Mouse (Mus musculus) midbrain, embryonic 11.5 days (tissue): ENCODE results near the gene Tnfsf13b. TPM values are rescaled to one million over a fixed set of nuclear protein-coding genes. Genes with fewer than 3 reads are reported as not detected.

ENCODE experiments used
- ATAC-seq: fragments of 200-750 bp; cut with Nextera tagmentation; 2 replicates; pipeline ENCODE4 v1.8.0; 2017; ENCODE audit warnings: moderate TSS enrichment, moderate library complexity; ENCODE audit not compliant: low FRiP score
- DNase-seq: peaks from one replicate; pipeline ENCODE4 v3.0.0; 2015; ENCODE audit warnings: low spot score; ENCODE audit errors: missing footprints
- H3K27ac ChIP-seq: fragments of 300-500 bp; sonication (generic); 2 replicates; pipeline ENCODE4 v1.5.1; 2014; ENCODE audit warnings: low read depth, low read length
- H3K27me3 ChIP-seq: fragments of 300-500 bp; sonication (generic); 2 replicates; pipeline ENCODE4 v1.6.1; 2014; ENCODE audit warnings: mild to moderate bottlenecking, low read length, moderate library complexity, mixed read lengths; ENCODE audit not compliant: control insufficient read depth, insufficient read depth
- H3K36me3 ChIP-seq: fragments of 300-500 bp; sonication (generic); 2 replicates; pipeline ENCODE4 v1.6.1; 2014; ENCODE audit warnings: mild to moderate bottlenecking, low read length, moderate library complexity, mixed read lengths; ENCODE audit not compliant: control insufficient read depth, insufficient read depth
- H3K4me1 ChIP-seq: fragments of 300-500 bp; sonication (generic); 2 replicates; pipeline ENCODE4 v1.6.1; 2014; ENCODE audit warnings: low read length; ENCODE audit not compliant: control insufficient read depth, insufficient read depth
- H3K4me2 ChIP-seq: fragments of 300-500 bp; sonication (generic); 2 replicates; pipeline ENCODE4 v1.6.1; 2014; ENCODE audit warnings: mild to moderate bottlenecking, moderate library complexity
- H3K4me3 ChIP-seq: fragments of 300-500 bp; sonication (generic); 2 replicates; pipeline ENCODE4 v1.5.1; 2014; ENCODE audit warnings: low read depth, low read length
- H3K9ac ChIP-seq: fragments of 300-500 bp; sonication (generic); 2 replicates; pipeline ENCODE4 v1.6.1; 2014; ENCODE audit warnings: low read length
- H3K9me3 ChIP-seq: fragments of 300-500 bp; sonication (generic); 2 replicates; pipeline ENCODE4 v1.6.1; 2016; ENCODE audit warnings: low read length; ENCODE audit not compliant: control insufficient read depth
- WGBS: fragments of 180-500 bp; shearing (Covaris S2); extraction: QIAGEN DNeasy Blood & Tissue Kit; methylation state at CpG from one replicate; pipeline ENCODE4 v1.1.7; 2014; 5-methylcytosine and 5-hydroxymethylcytosine counted together
- polyA plus RNA-seq: library from polyadenylated mRNA; unstranded; fragments of >200 nt; fragmentation: Nextera tagmentation; extraction: Ambion mirVana; gene quantifications from 2 replicates; pipeline ENCODE4 v1.2.1, GENCODE M21; 2014

Gene Tnfsf13b
- polyA plus RNA-seq, 1 experiment from 2014 or later = 0.19 TPM

DNA sequence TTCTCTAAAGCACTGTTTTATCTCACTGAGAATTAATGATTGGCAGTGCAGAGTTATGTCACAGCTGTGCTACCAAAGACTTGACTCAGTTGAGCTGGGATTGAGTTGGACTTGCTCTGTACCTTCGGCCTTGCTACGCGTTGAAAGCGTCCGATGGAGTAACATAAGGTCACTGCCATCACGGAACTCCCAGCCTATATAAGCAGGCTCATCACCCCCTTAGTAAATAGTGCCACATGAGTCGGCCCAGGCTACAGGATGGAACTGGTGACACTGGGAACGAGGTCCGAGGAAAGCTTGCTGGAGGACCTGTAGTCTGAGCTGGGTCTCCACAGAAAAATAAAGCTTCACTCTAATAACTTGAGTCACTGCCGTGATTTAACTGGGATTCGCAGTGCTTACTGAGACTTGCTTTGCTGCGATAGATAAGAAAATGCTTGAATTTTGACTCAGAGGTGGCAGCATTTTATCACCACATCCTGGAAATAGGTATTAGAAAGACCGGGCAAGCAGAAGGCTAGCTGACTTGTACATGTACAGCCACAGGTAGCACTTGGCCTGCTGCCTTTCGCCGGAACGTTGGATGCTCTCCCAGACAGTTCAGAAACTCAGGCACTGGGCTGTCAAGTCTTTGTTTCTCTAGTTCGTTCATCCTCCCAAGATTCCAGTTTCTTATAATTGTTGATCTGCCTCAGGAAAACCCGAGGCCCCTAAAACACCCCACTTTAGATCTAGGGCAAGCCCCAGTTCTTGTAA lies 27.6 kb upstream of the Tnfsf13b start:
- DNase-seq = no peak

DNA sequence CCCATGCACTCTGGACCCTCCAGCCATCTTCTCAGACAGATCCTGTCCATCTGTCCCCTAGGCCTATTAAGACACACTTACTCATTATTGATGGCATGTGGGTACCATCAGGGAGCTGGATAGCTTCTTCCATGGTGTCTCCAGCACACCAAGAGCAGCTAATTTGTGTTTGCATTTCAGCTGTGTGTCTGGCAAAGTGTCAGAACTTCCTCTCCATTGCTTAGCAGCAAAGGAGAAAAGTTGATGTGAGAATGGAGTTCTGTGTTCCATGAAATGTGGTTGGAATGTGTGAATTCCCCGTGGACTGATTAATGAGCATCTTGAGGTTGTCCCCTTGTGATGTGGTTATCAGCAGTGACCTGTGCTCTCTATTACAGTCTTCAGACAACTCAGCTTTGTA lies 26.5 kb upstream of the Tnfsf13b start:
- Histone ChIP-seq H3K4me3 (no peak overlapping the region), H3K36me3 (no peaks in the 10 kb centered on the region), H3K4me2 (no peak overlapping the region), H3K9ac (no peak overlapping the region; the same call in 1 of the 2 replicates), H3K27ac (no peak overlapping the region), H3K9me3 (no peaks in the 10 kb centered on the region), H3K27me3 (no peaks in the 10 kb centered on the region), H3K4me1 (peaks cover 19% of the 10 kb centered on the region)
- DNase-seq = no peak
- 97% methylated on average over 1 of the region's 1 CpGs for WGBS
- no peak for ATAC-seq

More for the DNA sequence above, 27.6 kb upstream of the Tnfsf13b start:
- ATAC-seq = no peak
- Histone ChIP-seq H3K36me3 (no peaks in the 10 kb centered on the region), H3K27me3 (no peaks in the 10 kb centered on the region), H3K27ac (no peak overlapping the region), H3K4me2 (peak overlapping the region; percentile 65), H3K4me3 (peak overlapping the region; percentile 91), H3K4me1 (peaks cover 19% of the 10 kb centered on the region), H3K9ac (peak overlapping the region; percentile 92), H3K9me3 (no peaks in the 10 kb centered on the region)
- WGBS = 60% methylated on average over 18 of the region's 18 CpGs

DNA sequence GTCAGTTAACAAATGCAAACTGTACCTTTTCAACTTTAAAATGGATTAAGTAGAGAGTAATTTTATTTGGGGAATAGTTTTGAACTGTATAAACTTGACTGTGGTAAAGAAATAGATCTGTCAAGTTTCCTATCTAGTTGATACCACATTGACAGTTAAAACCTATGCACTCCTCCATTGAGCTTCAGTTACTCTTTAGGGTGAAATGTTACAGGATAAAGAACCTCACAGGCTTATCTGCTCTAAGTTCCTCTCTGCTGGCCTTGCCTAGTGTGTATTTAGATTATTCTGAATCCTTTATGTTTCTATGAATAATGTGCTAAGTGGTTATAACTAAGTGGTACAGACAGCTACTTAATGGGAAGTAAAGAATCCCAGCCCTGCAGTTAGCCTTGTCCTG lies 26.1 kb upstream of the Tnfsf13b start:
- no peak overlapping the region for H3K9ac ChIP-seq
- ATAC-seq = no peak
- H3K27ac ChIP-seq = no peak overlapping the region
- DNase-seq = no peak
- H3K4me1 ChIP-seq = peaks cover 16% of the 10 kb centered on the region
- H3K9me3 ChIP-seq = no peaks in the 10 kb centered on the region
- H3K4me2 ChIP-seq = no peak overlapping the region
- no peak overlapping the region for H3K4me3 ChIP-seq
- no peaks in the 10 kb centered on the region for H3K36me3 ChIP-seq
- no peaks in the 10 kb centered on the region for H3K27me3 ChIP-seq

DNA sequence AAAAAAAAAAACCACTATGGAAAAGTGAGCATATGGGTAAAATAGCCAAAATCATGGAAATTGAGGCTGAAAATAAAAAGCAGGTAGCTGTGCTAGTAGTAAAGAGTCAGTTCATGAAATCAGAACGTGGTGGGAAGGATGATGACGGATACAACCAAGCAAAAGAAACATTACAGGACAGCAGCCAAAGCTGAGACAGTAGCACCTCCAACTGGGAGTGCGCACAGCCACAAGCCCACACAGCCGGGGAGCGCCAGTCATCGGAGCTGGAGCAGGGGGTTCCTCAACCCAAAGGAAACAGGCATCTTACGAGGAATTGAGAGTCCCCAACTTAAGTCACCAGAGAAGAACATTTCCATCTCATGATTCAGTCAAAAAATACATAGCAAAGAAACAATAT lies 2.2 kb upstream of the Tnfsf13b start:
- Histone ChIP-seq H3K27me3 (peaks cover 10% of the 10 kb centered on the region), H3K9me3 (no peaks in the 10 kb centered on the region), H3K27ac (no peak overlapping the region), H3K4me3 (no peak overlapping the region), H3K36me3 (no peaks in the 10 kb centered on the region), H3K4me2 (no peak overlapping the region), H3K9ac (no peak overlapping the region), H3K4me1 (peaks cover 4% of the 10 kb centered on the region)
- DNase-seq = no peak
- no peak for ATAC-seq
- WGBS = 79% methylated on average over 7 of the region's 7 CpGs

DNA sequence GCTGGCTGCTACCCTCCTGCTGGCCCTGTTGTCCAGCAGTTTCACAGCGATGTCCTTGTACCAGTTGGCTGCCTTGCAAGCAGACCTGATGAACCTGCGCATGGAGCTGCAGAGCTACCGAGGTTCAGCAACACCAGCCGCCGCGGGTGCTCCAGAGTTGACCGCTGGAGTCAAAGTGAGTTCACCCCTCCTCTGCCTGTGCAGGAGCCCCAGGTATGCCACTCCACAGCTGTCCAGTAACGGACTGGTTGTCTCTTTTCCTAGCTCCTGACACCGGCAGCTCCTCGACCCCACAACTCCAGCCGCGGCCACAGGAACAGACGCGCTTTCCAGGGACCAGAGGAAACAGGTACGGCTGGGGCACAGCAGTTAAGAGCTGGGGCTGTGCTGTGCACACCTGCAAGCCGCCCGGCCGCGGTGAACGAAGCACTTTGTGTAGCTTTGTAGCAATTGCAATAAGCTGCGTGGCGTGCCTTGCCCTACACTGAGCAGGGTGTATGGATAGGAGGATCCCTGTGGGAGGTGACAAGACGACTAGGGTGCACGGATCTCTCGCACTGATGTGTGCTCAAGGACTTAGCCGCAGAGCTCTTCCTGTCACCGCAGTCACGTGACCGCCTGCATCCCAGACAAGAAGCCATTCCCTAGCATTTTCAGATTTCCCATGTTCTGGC lies 856 bp downstream of the Tnfsf13b start:
- peak overlapping the region; percentile 49 for H3K9ac ChIP-seq
- no peaks in the 10 kb centered on the region for H3K9me3 ChIP-seq
- 5% methylated on average over 29 of the region's 29 CpGs for WGBS
- no peak overlapping the region for H3K27ac ChIP-seq
- no peaks in the 10 kb centered on the region for H3K36me3 ChIP-seq
- ATAC-seq (peak; percentile 84), DNase-seq (peak; percentile 95)
- peaks cover 10% of the 10 kb centered on the region for H3K27me3 ChIP-seq
- H3K4me2 ChIP-seq = peak overlapping the region; percentile 71
- peaks cover 5% of the 10 kb centered on the region for H3K4me1 ChIP-seq
- H3K4me3 ChIP-seq = peak overlapping the region; percentile 41

DNA sequence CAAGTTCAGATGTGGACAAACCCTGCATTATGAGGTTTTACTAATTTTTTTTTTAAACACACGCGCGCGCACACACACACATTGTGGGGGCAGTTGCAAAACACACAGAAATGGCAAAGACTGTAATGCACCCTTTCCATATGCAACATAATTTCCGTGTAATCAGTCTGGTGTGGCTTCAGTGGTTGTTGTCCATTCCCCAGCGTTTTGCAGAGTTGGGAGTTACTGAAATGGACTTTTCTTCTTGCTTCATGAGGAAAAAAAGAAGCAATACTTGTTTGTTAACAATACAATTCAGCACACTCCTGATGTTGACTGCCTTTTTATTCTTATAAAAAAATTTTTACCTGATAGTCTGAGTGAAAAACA lies 1.4 kb downstream of the Tnfsf13b start:
- peaks cover 5% of the 10 kb centered on the region for H3K4me1 ChIP-seq
- no peak overlapping the region for H3K27ac ChIP-seq
- peak; percentile 87 for DNase-seq
- ATAC-seq = no peak
- H3K4me3 ChIP-seq = peak overlapping the region; percentile 41
- 35% methylated on average over 6 of the region's 6 CpGs for WGBS
- H3K9me3 ChIP-seq = no peaks in the 10 kb centered on the region
- no peaks in the 10 kb centered on the region for H3K36me3 ChIP-seq
- H3K4me2 ChIP-seq = peak overlapping the region; percentile 71
- no peak overlapping the region for H3K9ac ChIP-seq
- H3K27me3 ChIP-seq = peaks cover 10% of the 10 kb centered on the region

DNA sequence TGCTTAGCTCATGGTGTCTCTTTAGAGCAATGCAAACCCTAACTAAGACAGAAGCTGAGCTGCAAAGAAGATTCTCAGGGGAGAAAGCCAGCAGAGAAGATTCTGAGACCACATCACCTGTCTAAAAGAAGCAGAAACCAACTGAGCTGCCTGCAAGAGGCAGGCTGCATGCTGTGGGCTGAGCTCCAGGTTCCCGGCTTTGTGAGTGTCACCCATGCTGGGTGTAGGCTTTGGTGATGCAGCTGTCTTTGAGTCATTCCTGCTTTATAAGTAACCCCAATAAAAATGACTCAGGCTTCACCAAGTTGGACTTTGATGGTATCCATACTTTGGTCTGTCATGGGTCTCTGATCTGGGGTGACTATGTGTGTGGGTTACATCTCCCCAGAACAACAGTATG lies 10.0 kb downstream of the Tnfsf13b start:
- Histone ChIP-seq H3K4me1 (no peaks in the 10 kb centered on the region), H3K4me3 (no peak overlapping the region), H3K9ac (no peak overlapping the region), H3K27ac (no peak overlapping the region), H3K36me3 (no peaks in the 10 kb centered on the region), H3K9me3 (no peaks in the 10 kb centered on the region), H3K4me2 (no peak overlapping the region), H3K27me3 (no peaks in the 10 kb centered on the region)
- WGBS = 88% methylated on average over 1 of the region's 1 CpGs
- no peak for ATAC-seq
- no peak for DNase-seq

DNA sequence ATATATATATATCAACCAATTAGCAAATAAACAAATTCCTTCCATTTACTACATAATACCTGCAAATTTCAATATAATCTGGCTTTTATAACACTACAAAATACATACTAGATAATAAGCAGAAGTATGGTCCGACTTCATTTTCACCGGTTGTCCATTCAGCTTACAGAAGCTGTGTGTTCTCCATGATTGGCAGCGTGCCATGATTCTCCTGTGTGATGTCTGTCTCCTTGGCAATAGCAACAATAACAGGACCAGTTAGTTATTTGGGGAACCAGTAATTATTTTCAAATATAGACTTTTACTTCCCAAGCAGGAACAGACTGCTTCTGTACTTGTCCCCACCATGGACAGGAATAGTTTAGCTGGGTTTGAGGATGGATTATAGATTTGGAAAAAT lies 11.0 kb downstream of the Tnfsf13b start:
- ATAC-seq (no peak), DNase-seq (no peak)
- no peaks in the 10 kb centered on the region for H3K9me3 ChIP-seq
- H3K36me3 ChIP-seq = no peaks in the 10 kb centered on the region
- H3K9ac ChIP-seq = no peak overlapping the region
- H3K4me3 ChIP-seq = no peak overlapping the region
- H3K27ac ChIP-seq = no peak overlapping the region
- H3K4me2 ChIP-seq = no peak overlapping the region
- no peaks in the 10 kb centered on the region for H3K4me1 ChIP-seq
- WGBS = 86% methylated on average over 3 of the region's 3 CpGs
- H3K27me3 ChIP-seq = no peaks in the 10 kb centered on the region

DNA sequence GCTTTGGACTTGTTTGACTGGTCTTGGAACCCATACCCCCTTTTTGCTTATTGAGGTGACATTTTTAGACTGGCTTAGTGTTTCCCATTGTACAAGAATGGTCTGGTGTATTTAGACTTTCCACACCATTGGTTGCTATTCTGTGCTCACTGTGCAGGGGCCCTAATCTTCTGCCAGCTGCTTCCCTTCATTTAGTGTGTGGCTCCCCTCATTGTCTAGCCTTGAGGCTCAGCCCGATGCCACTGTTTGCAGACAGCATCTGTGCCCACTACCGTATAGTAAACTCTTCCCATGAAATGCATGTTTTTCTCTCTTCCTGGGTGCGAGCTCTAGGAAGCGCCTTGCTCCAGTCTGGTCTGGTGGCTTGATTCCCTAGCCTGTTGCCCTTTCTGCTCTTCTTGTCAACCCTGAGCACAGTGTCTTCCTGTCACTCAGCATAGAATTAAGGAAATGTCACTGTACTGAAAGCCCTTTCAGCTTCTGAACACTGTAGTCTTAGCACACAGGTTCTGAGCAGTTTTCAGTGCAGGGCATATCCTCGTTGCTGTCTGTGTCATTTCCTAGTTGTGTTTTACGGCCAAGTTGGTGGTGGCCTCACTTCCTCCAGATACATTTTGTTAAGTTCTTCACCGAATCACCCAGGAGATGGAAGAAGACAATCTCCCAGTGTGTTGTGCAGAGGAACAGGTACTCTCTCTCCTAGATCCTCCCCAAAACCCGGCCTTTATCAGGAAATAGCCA lies 24.2 kb downstream of the Tnfsf13b start:
- DNase-seq (no peak), ATAC-seq (peak; percentile 11; the same call in 1 of the 2 replicates)
- H3K36me3 ChIP-seq = no peaks in the 10 kb centered on the region
- H3K27me3 ChIP-seq = no peaks in the 10 kb centered on the region
- no peak overlapping the region for H3K4me2 ChIP-seq
- H3K4me3 ChIP-seq = no peak overlapping the region
- no peaks in the 10 kb centered on the region for H3K4me1 ChIP-seq
- no peak overlapping the region for H3K9ac ChIP-seq
- H3K9me3 ChIP-seq = no peaks in the 10 kb centered on the region
- WGBS = 77% methylated on average over 8 of the region's 8 CpGs
- no peak overlapping the region for H3K27ac ChIP-seq
